Mouse (Mus musculus): ENCODE measurements around the gene Pfkfb4.

The Pfkfb4 gene

DNA sequence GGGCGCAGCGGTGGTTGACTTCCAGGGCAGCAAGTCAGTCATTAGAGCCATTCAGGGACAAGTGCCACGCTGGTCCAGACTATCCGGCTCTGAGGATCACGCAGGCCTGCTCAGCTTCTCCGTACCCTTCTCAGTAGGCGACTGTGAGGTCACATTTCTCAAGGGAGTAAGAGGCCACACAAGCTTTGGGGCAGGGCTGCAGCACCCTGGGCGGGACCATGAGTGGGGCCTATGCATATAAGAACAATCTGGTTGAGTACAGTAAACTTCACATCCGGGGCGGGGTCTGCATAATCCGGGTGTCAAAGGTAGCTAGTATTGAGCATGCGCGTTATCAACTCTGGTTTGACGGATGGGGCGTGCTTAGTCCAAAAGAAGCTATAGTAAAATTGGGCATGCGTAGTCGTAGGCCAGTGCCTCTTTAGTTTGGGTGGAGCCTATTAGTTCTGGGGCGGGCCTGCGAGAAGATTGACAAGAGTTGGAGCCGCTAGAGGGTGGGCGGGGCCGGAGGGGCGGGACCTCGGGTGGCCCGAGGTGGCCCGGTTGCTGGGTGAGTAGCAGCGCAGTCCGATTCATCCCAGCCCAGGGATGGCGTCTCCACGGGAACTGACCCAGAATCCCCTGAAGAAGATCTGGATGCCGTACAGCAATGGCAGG is at the start of gene Pfkfb4:
TSS of gene Pfkfb4 (plus strand) at position 351 of the 657 bp plus-strand sequence.
- peak; percentile 95 for DNase-seq (ENCODE audit: low read depth, low spot score)

DNA sequence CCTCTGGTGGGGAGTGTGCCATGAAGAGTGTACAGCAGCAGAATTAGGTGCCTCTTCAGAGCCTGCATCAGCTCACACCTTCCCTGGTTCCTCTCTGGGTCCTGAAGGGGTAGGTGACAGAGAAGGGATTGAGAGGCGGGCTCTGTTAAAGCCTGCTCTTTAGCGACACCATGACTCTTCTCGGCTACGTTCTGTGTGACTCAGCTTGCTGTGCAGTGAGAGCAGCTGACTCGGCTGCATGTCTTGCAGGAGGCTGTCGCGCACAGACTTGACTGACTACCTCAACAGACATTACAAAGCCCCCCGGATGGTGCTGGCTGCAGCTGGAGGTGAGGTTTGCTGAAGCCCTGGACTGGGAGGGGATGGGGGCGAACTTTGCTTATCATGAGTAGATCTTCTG is 46.5 kb upstream of the Pfkfb4 start:
- no peak for DNase-seq (ENCODE audit: low read depth, low spot score)

DNA sequence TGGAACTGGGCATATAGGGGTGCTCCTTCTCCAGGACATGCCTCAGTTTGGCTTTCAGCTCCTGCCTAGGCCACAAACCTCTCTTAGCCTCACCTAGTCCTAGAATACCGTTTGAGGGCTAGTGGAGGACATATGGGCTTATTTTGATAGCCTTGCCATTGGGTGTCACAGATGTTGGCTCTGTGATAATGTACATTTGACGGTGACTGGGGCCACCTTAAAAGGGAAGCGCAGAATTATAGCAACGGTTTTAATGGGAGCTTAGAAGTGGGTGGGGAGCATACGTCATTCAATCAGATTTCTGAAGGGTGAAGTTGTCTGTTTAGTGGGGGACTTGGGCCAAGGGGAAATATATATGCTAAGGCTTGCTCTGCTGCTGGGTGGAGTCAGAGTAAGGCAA is 46.0 kb upstream of the Pfkfb4 start:
- DNase-seq (ENCODE audit: low read depth, low spot score), result no peak

DNA sequence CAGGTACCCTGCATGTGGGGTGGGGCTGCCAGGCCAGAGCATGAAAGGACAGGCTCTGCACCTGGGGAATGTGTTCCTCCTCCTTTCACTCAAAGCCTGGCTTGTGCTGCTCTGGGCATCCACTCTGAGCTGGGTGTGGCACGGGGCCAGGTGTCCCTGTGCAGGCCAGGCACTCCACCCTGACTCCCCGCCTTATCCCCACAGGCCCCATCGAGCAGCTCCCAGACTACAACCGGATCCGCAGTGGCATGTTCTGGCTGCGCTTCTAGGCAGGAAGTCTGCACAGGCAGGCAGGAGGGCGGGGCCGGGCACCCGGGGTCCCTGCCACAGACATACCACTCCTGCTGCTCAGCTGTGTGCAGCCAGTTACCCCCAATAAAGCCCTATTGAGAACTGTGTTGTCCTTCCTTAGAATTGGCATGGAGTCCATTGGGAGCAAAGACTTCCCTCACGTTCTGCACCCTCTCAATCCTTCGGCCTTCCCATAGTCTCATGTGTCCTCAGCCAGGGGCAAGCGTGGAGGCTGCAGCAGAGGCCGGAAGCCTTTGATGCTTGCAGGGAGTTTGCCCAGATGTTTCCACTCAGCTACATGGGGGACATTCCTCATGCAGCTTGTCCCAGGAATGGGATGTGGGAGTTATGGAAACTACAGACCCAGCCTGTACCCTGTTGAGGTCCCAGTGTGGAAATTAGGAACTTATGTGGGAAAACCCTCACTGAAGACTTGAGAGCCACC is 42.2 kb upstream of the Pfkfb4 start:
- no peak for DNase-seq (ENCODE audit: low read depth, low spot score)

DNA sequence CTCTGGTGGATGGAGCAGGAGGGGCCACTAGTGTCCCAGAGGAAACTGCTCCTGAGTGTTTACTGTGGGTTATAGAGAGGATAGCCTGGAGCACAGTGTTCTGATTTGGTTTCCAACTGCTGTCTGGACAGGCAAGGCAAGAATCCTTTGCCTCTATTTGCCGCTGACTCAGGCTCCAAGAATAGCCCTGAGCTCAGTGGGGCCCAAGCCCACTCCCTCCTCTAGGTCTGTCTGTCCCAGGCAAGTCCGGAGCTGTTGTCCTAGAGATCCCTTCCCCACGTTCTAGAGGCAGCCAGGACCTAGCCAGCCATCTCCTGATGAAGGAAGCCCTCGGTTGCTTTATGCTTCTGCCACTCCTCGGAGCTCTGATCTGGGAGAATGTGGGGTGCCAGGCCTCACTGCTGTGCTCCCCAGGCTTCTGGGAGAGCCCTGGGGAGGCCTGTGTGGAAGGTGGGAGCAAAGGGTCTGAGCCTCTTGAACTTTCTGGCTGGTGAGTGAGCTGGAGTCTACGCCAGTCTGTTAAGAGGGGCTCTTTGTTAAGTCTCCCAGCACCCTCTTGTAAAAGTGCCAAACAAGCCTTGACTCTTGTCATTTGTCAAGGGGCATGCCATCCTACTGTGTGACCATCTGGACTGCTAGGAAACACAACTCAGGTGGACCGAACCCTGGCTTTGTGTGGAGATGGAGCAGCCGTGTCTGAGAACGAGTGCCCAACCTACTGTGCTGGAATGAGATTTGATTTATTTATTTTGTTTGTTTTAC is 41.4 kb upstream of the Pfkfb4 start:
- no peak for DNase-seq (ENCODE audit: low read depth, low spot score)

DNA sequence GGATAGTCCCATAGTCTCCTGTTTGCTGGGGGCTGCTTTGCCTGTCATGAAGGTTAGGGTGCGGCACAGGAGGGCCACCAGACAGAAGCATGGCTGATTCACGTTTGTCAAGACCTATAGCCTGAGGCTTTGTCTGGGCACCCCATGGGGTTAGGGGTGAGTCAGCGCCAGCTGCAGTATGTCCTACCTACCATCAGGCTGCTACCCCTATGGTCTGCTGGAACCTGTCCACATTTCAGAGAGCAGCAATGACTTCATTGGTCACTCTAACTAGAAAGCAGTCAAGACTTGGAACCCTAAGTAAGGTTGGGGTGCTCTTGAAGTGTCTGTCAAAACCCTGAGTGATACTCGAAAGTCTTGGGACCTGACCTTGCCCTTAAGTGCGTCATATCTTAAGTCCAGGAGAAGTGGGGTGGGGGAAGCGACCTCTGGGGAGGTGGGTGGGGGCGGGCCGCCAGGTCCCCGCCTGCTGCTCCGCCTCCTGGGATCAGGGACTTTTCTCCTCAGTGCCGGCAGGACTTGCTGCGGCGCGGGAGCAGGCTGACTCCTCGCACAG is 38.4 kb upstream of the Pfkfb4 start, which contains the start of gene Col7a1:
TSS of gene Col7a1 (plus strand) at position 506 of the 556 bp plus-strand sequence.
- no peak for DNase-seq (ENCODE audit: low read depth, low spot score)

DNA sequence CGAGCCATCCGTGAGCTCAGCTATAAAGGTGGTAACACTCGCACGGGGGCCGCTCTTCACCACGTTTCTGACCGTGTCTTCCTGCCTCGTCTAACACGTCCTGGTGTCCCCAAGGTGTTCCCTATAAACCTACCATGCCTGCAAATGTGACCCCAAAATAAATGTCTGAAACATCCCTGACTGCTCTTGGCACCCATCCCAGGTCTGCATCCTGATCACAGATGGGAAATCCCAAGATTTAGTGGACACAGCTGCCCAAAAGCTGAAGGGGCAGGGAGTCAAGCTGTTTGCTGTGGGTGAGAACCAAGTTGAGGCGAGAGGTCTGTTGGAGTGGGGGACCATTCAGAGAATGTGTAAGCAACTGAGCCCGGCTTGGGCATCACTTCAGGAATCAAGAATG is 36.3 kb upstream of the Pfkfb4 start:
- DNase-seq (ENCODE audit: low read depth, low spot score), result no peak

DNA sequence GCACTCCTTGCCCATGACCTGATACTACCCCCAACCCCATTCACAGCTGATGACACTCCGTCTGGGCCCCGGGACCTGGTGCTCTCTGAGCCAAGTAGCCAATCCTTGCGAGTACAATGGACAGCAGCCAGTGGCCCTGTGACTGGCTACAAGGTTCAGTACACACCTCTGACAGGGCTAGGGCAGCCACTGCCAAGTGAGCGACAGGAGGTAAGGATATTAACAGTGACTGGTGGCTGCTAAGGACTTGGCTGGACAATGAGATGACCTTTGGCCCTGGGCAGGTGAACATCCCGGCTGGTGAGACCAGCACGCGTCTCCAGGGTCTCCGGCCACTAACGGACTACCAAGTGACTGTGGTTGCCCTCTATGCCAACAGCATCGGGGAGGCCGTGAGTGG is 35.7 kb upstream of the Pfkfb4 start:
- no peak for DNase-seq (ENCODE audit: low read depth, low spot score)

DNA sequence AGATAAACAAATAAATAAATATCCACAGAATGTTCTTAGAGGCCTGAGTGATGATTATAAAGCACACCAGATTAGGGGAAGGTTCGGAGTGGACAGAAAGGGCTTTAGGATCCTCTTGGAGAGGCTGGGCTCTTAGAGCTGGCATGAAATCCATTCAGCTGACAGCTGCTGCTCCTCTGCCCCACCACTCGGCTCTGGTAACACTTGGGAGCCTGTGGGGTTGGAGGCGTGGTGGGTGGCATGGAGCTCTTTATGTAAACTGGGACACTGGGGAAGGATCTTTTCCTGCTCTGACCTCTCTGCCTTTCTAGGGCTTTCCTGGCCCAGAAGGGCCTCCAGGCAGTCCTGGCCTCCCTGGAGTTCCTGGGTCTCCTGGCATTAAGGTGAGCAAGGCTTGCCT is 28.0 kb upstream of the Pfkfb4 start:
- DNase-seq (ENCODE audit: low read depth, low spot score), result no peak

DNA sequence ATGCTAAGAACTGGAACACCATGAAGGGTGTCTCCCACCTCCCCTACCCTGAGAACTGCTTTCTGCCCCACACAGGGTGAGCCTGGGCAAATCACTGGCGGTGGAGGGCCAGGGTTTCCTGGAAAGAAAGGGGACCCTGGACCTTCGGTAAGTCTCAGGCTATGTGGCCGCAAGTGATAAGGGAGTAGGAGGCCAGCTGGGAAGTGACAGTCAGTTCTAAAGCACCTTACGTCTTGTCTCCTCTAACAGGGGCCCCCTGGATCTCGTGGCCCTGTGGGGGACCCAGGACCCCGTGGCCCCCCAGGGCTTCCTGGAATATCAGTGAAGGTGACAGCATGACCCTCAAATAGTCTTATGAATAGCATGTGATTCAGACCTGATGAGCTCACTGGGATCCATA is 27.2 kb upstream of the Pfkfb4 start:
- no peak for DNase-seq (ENCODE audit: low read depth, low spot score)

DNA sequence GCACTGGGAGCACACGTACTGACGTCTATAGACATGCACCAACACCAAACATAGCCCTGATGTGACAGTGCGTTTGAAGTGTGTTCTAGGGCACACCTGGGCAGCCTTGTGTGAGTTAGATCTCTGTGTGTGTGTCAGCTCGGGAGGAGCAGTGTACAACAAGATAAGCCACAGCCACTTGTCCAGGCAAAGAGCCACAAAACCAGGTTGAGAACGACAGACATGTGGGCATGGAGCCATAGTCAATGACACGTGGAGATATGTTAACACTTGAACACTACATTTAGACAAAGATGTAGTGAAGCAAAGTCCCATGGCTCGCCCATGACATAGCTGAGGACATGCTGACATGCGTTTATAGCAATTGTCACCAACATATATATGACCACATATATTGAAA is 21.0 kb upstream of the Pfkfb4 start:
- DNase-seq (ENCODE audit: low read depth, low spot score), result no peak

DNA sequence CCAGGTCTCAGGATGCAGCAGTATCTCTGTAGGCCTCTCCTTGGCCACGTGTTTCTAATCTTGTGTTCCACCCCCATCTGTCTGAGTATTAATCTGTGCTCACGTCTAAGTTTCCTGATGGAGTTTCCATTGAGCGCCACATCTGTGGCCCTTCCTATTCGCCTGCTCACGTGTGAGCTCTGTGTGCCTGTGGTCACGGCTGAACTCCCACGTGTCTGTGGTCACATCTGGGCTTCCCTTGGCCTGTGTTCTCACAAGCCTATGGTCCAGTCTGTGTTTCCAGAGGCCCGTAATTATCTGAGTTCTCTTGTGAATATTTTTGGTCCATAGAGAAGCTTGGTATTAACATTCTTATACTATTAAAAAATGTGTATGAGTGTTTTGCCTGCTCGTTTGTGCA is 15.1 kb upstream of the Pfkfb4 start:
- no peak for DNase-seq (ENCODE audit: low read depth, low spot score)

DNA sequence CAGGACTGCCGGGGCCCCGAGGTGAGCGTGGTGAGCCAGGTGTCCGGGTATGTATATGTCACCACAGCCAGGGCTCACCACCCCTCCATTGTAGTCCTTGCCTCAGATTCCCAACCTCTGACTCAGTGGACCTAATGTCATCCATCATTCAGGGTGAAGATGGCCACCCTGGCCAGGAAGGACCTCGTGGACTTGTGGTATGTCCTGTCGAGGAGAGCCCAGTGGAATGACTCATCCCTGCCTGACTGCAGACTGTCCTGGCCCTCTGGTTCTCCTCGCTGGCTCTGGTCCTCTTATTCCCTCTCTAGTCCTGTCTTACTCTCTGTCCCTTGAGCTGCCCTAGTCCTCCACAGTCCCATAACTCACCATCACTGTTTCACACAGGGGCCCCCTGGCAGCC is 13.6 kb upstream of the Pfkfb4 start:
- no peak for DNase-seq (ENCODE audit: low read depth, low spot score)

DNA sequence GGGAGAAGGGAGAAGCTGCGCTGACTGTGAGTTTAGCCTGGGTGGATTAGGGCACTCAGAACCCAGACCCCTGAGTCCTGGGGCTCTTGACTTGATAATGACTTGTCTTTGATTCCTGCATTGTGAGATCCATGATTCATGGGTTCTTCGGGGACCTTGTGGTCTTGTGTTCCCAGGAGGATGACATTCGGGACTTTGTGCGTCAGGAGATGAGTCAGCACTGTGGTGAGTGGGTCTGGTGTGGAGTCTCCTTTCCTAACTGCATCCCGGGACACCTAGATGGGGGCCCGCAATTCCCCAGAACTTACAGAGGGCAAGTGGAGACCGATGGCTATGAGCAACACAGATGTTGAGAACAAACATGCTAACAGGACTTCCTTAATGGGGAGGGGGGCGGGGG is 9.1 kb upstream of the Pfkfb4 start:
- DNase-seq (ENCODE audit: low read depth, low spot score), result no peak

DNA sequence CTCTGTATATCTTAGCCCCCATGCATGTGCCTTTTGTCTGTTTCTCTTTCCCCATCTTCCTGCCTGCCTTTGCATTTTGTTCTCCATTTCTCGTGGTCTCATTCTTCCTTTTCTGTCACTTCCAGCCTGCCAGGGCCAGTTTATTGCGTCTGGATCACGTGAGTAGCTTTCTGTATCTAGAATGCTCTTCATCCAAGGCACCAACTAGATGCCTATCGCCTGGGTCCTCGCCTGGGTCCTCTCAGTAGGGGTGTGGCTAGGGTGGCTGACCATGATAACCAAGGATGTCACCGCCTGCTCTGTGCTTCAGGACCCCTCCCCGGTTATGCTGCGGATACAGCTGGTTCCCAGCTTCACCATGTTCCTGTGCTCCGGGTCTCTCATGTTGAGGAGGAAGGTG is 8.4 kb upstream of the Pfkfb4 start:
- no peak for DNase-seq (ENCODE audit: low read depth, low spot score)

DNA sequence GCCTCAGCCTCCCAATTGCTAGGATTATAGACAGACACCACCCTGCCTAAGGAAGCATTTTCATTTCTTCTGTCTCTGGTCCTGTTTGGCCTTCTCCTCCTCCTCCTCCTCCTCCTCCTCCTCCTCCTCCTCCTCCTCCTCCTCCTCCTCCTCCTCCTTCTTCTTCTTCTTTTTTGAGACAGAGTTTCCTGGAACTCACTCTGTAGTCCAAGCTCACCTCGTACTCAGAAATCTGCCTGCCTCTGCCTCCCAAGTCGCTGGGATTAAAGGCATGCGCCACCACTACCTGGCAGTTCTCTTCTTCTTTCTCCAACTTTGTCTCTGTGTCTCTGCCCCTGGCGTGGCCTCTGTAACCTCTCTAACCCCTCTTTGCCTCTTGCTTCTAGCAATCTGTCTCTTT is 5.9 kb upstream of the Pfkfb4 start, which contains the start of gene Ucn2:
TSS of gene Ucn2 (plus strand) at position 301 of the 400 bp plus-strand sequence.
- no peak for DNase-seq (ENCODE audit: low read depth, low spot score)

DNA sequence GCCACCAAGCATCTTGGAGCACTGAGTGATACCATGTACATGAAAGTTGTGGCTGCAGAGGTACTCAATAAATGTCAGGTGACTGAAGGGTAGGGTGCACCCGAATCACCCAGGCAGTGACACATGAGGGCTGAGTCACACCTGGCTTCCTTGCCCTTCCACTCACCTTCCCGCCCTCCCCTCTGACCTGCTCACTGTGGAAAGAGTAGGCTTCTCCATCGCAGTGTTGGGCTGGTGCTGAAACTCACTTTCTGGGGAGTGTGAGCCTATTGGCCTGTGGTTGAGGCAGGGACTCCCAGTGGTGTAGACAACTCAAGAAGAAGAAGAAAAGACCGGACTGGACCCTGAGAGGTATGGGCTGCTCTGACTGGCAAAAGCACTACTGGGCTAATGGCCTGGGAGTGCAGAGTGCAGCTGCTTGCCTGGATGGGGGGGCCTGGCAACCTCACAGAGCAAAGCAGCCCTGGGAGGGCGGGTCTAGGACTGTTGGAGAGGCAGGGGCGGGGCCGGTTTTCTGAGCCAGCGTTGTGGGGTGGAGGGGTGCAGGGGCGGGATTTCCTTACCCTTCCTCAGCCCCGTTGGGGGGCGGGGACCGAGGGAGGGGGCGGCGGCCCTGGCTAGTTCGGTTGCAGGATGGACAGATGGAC is 3.8 kb upstream of the Pfkfb4 start:
- no peak for DNase-seq (ENCODE audit: low read depth, low spot score)

DNA sequence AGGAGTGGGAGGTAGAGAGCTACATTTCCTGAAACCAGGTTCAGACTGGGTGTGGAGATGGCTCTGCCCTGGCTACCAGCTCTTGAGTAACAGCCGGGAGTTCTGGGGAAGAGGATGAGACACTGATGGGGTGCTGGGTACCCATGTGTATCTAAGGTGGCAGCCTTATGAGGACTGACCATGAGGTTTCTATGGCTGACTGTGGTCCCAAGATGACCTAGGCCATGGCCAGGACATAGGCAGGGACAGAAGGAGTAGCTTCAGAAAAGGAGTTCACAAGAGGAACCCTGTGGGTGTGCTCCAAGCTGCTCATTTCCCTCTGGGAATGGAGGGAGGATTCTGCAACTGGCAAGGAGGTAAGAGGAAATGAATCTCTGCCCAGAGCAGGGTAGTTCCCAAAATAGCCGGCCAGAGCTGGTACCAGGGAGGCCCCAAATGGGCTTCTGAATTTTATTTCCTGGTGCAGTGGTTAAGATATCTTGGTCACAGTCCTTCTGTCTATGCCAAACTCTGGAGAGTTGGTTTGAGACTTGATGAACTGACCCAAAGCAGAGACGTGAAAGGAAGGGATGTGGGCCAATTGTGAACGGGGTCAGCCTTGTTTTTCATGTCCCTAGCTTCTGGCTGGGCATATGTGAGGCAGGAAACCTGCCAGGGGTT is 1.6 kb upstream of the Pfkfb4 start:
- DNase-seq (ENCODE audit: low read depth, low spot score), result no peak

DNA sequence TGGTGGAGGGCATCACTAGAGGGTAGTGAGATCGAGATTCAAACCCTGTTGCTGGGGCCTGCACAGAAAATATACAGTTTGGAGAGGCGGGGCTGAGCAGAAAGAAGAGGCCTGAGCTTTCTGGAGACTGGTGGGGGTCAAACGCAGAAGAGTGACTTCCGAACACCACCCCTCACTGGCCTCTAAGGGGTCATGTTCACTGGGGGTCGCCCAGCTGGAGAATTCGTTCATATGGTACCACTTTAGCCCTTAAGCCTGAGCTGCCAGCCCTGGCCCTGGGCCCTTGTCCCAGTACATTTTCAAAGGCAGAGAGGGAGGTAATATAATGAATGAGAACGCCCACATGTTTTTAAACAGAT is 1.1 kb upstream of the Pfkfb4 start:
- DNase-seq (ENCODE audit: low read depth, low spot score), result no peak

DNA sequence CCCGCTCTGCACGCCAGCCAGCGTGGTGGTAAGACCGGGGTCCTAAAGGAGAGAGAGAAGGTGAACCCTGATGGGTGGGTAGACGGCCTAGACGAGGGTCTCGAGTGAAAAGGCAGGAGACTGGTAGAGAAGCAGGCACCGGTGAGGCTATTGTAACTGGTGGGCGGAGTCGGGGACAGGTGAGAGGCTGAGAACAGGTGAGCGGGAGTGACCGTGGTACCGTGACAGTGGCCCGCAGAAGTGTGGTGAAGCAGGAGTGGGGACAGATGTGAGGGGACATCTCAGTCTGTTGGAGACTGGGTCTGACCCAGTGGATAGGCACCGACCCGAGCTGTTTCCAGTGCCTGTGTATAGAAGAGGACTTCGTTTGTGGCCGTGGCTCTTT is 499 bp downstream of the Pfkfb4 start:
- no peak for DNase-seq (ENCODE audit: low read depth, low spot score)

DNA sequence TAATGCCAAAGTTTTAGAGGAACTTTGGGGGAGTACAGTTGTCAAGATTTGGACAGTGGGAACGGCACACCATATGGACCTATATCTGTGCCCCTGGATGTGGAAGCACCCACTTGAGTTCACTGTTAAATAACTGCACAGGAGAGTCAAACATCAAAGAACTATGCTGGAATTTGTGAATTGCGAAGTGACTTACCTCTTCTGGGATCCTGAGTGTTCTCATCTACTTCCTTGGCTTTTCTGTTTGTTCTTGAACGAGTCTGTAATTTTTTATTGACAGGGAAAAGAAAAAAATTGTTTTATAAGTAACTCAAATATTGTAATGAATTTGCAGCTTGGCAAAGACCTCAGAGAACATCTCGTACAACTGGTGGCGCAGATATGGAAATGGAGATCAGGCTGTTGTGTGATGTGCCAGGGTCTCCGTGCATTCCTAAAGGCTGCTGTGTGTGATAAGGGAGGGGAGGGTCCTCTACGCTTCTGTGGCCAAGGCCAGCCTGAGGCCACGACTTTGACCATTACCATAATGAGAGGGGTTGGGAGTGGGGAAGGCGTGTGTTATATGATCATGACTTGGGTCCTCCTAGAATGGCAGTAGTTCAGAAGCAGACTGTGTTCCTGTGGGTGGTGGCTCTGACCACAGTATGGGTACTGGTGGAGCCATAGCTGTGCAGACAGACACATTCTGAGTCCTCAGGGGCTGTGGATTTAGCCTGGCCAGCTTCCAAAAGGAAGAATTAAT is 1.2 kb downstream of the Pfkfb4 start:
- DNase-seq (ENCODE audit: low read depth, low spot score), result no peak
